Mouse (Mus musculus): ENCODE data around the gene Ptprj. TPM values are rescaled to one million over a fixed set of nuclear protein-coding genes. Genes with fewer than 3 reads are reported as not detected.
"Not testable (repeated sequence)": the region's sequence is repeated elsewhere in the genome, so short reads cannot be mapped to it uniquely, and the experiment has no call there.

Gene Ptprj
- polyA plus RNA-seq, 1 experiment from 2014 or later, result 1.6 TPM

GRCm38 (mm10) chr2:90577451-90578279, 2.8 kb downstream of the Ptprj start:
- Histone ChIP-seq H3K9me3 (replicated peaks) (no peaks in the 10 kb centered on the region), H3K4me1 (replicated peaks) (peaks cover 26% of the 10 kb centered on the region), H3K36me3 (no peaks in the 10 kb centered on the region), H3K27ac (ENCODE audit: poor library complexity, severe bottlenecking) (no peak overlapping the region), H3K4me2 (no peak overlapping the region), H3K4me3 (no peak overlapping the region), H3K9ac (no peak overlapping the region), H3K27me3 (replicated peaks) (no peaks in the 10 kb centered on the region; the same call in 1 of the 2 replicates)
- WGBS, result 83% methylated on average over 7 of the region's 7 CpGs
- ATAC-seq (ENCODE audit: insufficient number of reproducible peaks, low FRiP score), result no peak

- ATAC-seq (ENCODE audit: insufficient number of reproducible peaks, low FRiP score), result no peak
- no peak overlapping the region for H3K9ac ChIP-seq
- WGBS, result 50% methylated on average over 1 of the region's 1 CpGs
Measured at GRCm38 (mm10) chr2:90576936-90577335, 3.5 kb downstream of the Ptprj start.

GRCm38 (mm10) chr2:90576411-90576810, 4.0 kb downstream of the Ptprj start:
- Histone ChIP-seq H3K9me3 (replicated peaks) (no peaks in the 10 kb centered on the region), H3K4me2 (no peak overlapping the region), H3K4me3 (no peak overlapping the region), H3K27me3 (replicated peaks) (no peaks in the 10 kb centered on the region; the same call in 1 of the 2 replicates), H3K27ac (ENCODE audit: poor library complexity, severe bottlenecking) (no peak overlapping the region), H3K9ac (no peak overlapping the region), H3K4me1 (replicated peaks) (peaks cover 26% of the 10 kb centered on the region), H3K36me3 (no peaks in the 10 kb centered on the region)
- no peak for ATAC-seq (ENCODE audit: insufficient number of reproducible peaks, low FRiP score)
- whole genome bisulfite sequencing, result 81% methylated on average over 6 of the region's 6 CpGs

More at GRCm38 (mm10) chr2:90576936-90577335, 3.5 kb downstream of the Ptprj start:
- H3K4me3 ChIP-seq, result no peak overlapping the region
- no peaks in the 10 kb centered on the region for H3K9me3 ChIP-seq (replicated peaks)
- H3K27me3 ChIP-seq (replicated peaks), result no peaks in the 10 kb centered on the region; the same call in 1 of the 2 replicates
- no peaks in the 10 kb centered on the region for H3K36me3 ChIP-seq
- no peak overlapping the region for H3K4me2 ChIP-seq
- H3K4me1 ChIP-seq (replicated peaks), result peaks cover 26% of the 10 kb centered on the region
- no peak overlapping the region for H3K27ac ChIP-seq (ENCODE audit: poor library complexity, severe bottlenecking)

GRCm38 (mm10) chr2:90575713-90576112, 4.7 kb downstream of the Ptprj start:
- 79% methylated on average over 5 of the region's 5 CpGs for WGBS
- no peaks in the 10 kb centered on the region for H3K36me3 ChIP-seq
- H3K9me3 ChIP-seq (replicated peaks), result no peaks in the 10 kb centered on the region
- H3K9ac ChIP-seq, result no peak overlapping the region
- no peaks in the 10 kb centered on the region; the same call in 1 of the 2 replicates for H3K27me3 ChIP-seq (replicated peaks)
- H3K4me1 ChIP-seq (replicated peaks), result peaks cover 20% of the 10 kb centered on the region
- no peak overlapping the region for H3K27ac ChIP-seq (ENCODE audit: poor library complexity, severe bottlenecking)
- no peak overlapping the region for H3K4me3 ChIP-seq
- no peak overlapping the region for H3K4me2 ChIP-seq
- ATAC-seq (ENCODE audit: insufficient number of reproducible peaks, low FRiP score), result no peak

- no peak for ATAC-seq (ENCODE audit: insufficient number of reproducible peaks, low FRiP score)
- H3K4me3 ChIP-seq, result no peak overlapping the region
- no peaks in the 10 kb centered on the region for H3K9me3 ChIP-seq (replicated peaks)
- H3K4me1 ChIP-seq (replicated peaks), result peaks cover 24% of the 10 kb centered on the region
- no peak overlapping the region for H3K27ac ChIP-seq (ENCODE audit: poor library complexity, severe bottlenecking)
- H3K27me3 ChIP-seq (replicated peaks), result no peaks in the 10 kb centered on the region; the same call in 1 of the 2 replicates
- no peaks in the 10 kb centered on the region for H3K36me3 ChIP-seq
- WGBS, result 36% methylated on average over 3 of the region's 3 CpGs
- no peak overlapping the region for H3K9ac ChIP-seq
- no peak overlapping the region for H3K4me2 ChIP-seq
Measured at GRCm38 (mm10) chr2:90575116-90575515, 5.3 kb downstream of the Ptprj start.

- Histone ChIP-seq H3K4me2 (peak overlapping the region; percentile 60), H3K4me3 (peak overlapping the region; percentile 19)
- WGBS, result 59% methylated on average over 8 of the region's 8 CpGs
Measured at GRCm38 (mm10) chr2:90574536-90574935, 5.9 kb downstream of the Ptprj start.

GRCm38 (mm10) chr2:90573640-90574526, 6.6 kb downstream of the Ptprj start:
- Histone ChIP-seq H3K4me2 (peak overlapping the region; percentile 60), H3K4me3 (peak overlapping the region; percentile 19), H3K4me1 (replicated peaks) (peaks cover 23% of the 10 kb centered on the region), H3K9ac (0 out of 2 replicates have a peak overlapping the region, but pooled peaks have one; percentile 2), H3K27me3 (replicated peaks) (no peaks in the 10 kb centered on the region; the same call in 1 of the 2 replicates), H3K9me3 (replicated peaks) (no peaks in the 10 kb centered on the region), H3K27ac (ENCODE audit: poor library complexity, severe bottlenecking) (no peak overlapping the region), H3K36me3 (no peaks in the 10 kb centered on the region)
- ATAC-seq (ENCODE audit: insufficient number of reproducible peaks, low FRiP score), result no peak
- 62% methylated on average over 17 of the region's 17 CpGs for WGBS

More at GRCm38 (mm10) chr2:90574536-90574935, 5.9 kb downstream of the Ptprj start:
- no peak overlapping the region for H3K27ac ChIP-seq (ENCODE audit: poor library complexity, severe bottlenecking)
- H3K36me3 ChIP-seq, result no peaks in the 10 kb centered on the region
- H3K9ac ChIP-seq, result 0 out of 2 replicates have a peak overlapping the region, but pooled peaks have one; percentile 2
- H3K27me3 ChIP-seq (replicated peaks), result no peaks in the 10 kb centered on the region; the same call in 1 of the 2 replicates
- ATAC-seq (ENCODE audit: insufficient number of reproducible peaks, low FRiP score), result no peak
- H3K4me1 ChIP-seq (replicated peaks), result peaks cover 25% of the 10 kb centered on the region
- H3K9me3 ChIP-seq (replicated peaks), result no peaks in the 10 kb centered on the region

GRCm38 (mm10) chr2:90572126-90572525, 8.3 kb downstream of the Ptprj start:
- ATAC-seq (ENCODE audit: insufficient number of reproducible peaks, low FRiP score), result no peak
- H3K27me3 ChIP-seq (replicated peaks), result no peaks in the 10 kb centered on the region
- no peak overlapping the region for H3K4me3 ChIP-seq
- peaks cover 19% of the 10 kb centered on the region for H3K4me1 ChIP-seq (replicated peaks)
- 62% methylated on average over 5 of the region's 5 CpGs for WGBS
- H3K27ac ChIP-seq (ENCODE audit: poor library complexity, severe bottlenecking), result no peak overlapping the region
- no peak overlapping the region for H3K4me2 ChIP-seq
- no peaks in the 10 kb centered on the region for H3K9me3 ChIP-seq (replicated peaks)
- H3K36me3 ChIP-seq, result no peaks in the 10 kb centered on the region
- H3K9ac ChIP-seq, result no peak overlapping the region

GRCm38 (mm10) chr2:90571399-90571798, 9.0 kb downstream of the Ptprj start:
- H3K4me1 ChIP-seq (replicated peaks), result peaks cover 26% of the 10 kb centered on the region
- not testable (repeated sequence) for ATAC-seq (ENCODE audit: insufficient number of reproducible peaks, low FRiP score); H3K9ac ChIP-seq; H3K36me3 ChIP-seq; H3K9me3 ChIP-seq (replicated peaks); H3K4me3 ChIP-seq; H3K27me3 ChIP-seq (replicated peaks); H3K27ac ChIP-seq (ENCODE audit: poor library complexity, severe bottlenecking); H3K4me2 ChIP-seq
- 95% methylated on average over 6 of the region's 6 CpGs for WGBS

GRCm38 (mm10) chr2:90570871-90571270, 9.6 kb downstream of the Ptprj start:
- no peaks in the 10 kb centered on the region for H3K36me3 ChIP-seq
- H3K4me2 ChIP-seq, result no peak overlapping the region
- no peak overlapping the region for H3K4me3 ChIP-seq
- no peak overlapping the region for H3K9ac ChIP-seq
- WGBS, result 88% methylated on average over 2 of the region's 2 CpGs
- peaks cover 31% of the 10 kb centered on the region for H3K4me1 ChIP-seq (replicated peaks)
- no peak overlapping the region for H3K27ac ChIP-seq (ENCODE audit: poor library complexity, severe bottlenecking)
- no peaks in the 10 kb centered on the region for H3K9me3 ChIP-seq (replicated peaks)
- no peaks in the 10 kb centered on the region for H3K27me3 ChIP-seq (replicated peaks)
- ATAC-seq (ENCODE audit: insufficient number of reproducible peaks, low FRiP score), result no peak

- Histone ChIP-seq H3K36me3 (no peaks in the 10 kb centered on the region), H3K4me2 (0 out of 2 replicates have a peak overlapping the region, but pooled peaks have one; percentile 5)
- 63% methylated on average over 10 of the region's 10 CpGs for WGBS
Measured at GRCm38 (mm10) chr2:90570216-90570615, 10.2 kb downstream of the Ptprj start.

More at GRCm38 (mm10) chr2:90570216-90570615, 10.2 kb downstream of the Ptprj start:
- Histone ChIP-seq H3K27ac (ENCODE audit: poor library complexity, severe bottlenecking) (no peak overlapping the region), H3K9me3 (replicated peaks) (no peaks in the 10 kb centered on the region), H3K9ac (no peak overlapping the region), H3K4me1 (replicated peaks) (peaks cover 36% of the 10 kb centered on the region), H3K4me3 (no peak overlapping the region), H3K27me3 (replicated peaks) (no peaks in the 10 kb centered on the region)
- ATAC-seq (ENCODE audit: insufficient number of reproducible peaks, low FRiP score), result no peak
